Mouse (Mus musculus): ENCODE results near the gene Ssr3. TPM values are rescaled to one million over a fixed set of nuclear protein-coding genes. Genes with fewer than 3 reads are reported as not detected.
A peak's percentile ranks its signal among the peaks of the same experiment; 100 is the strongest.

The Ssr3 gene
- total RNA-seq, 2 experiments from 2014 or later = 189 to 206 TPM

DNA sequence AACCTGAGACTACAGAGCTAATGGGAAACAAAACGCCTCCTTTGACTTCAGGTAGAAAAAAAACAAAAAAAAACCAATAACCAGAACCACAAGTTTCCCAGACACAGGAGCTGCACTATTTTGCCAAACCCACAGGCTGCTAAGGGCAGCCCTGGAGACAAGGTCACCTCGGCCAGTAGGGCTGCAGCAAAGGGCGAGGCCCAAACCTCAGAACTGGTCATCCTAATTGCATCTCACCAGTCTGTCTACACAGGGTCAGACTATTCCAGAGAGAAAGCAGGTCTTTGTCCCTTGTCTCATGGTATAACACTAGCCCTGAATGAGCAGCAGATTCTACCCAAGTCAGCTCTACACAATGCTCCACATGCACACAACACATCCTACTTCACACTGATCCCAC, 17.7 kb downstream of the Ssr3 start:
- DNase-seq = peak in 1 of 2 experiments; percentile 56

DNA sequence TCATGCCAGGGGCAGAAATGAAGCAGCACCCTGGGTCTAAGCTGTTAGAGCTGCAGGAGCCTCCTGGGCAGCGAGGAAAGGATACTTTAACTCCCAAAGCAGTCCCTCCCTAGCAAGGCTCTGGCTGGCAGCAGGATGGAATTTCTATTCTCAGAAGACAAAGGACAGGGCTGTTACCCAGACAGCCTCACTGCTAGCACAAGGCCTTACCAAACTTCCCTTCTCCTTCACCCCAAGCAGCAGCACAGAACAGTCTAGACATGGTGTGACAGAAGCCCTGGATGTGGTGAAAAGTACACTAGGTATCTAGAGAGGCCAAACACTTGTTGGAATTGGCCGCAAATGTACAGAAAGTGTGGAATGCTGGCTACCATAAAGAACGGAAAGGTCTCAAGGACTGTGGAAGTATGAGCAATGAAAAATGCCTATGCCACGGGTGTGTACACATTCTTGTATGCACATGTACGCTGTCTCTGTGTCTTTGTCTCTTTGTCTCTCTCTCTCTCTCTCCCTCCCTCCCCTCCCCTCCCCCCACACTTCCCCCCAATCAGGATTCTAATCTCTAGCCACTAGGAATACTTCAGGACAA, 18.7 kb downstream of the Ssr3 start:
- DNase-seq = no peak

GRCm38 (mm10) chr3:65372552-65372951, 19.9 kb downstream of the Ssr3 start:
- no peak for DNase-seq

DNA sequence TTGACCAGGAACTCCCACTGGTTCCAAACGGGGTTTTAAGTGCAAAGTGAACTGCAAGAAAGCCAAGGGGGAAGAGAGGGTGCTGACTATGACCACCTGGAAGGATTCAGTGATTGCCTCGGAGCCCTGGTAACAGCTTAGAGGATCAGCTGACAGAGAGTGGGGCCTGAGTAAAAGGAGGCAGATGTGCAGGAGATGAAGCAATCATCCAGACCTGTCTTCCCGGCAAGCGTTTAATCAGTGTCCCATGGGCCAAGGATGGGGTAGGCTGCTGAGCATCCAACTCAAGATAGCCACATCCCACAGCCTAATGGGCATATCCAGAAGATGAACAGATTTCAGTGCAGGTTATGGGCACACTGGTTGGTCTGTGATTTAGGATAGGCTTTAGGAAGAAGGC, 24.5 kb downstream of the Ssr3 start:
- DNase-seq = no peak

DNA sequence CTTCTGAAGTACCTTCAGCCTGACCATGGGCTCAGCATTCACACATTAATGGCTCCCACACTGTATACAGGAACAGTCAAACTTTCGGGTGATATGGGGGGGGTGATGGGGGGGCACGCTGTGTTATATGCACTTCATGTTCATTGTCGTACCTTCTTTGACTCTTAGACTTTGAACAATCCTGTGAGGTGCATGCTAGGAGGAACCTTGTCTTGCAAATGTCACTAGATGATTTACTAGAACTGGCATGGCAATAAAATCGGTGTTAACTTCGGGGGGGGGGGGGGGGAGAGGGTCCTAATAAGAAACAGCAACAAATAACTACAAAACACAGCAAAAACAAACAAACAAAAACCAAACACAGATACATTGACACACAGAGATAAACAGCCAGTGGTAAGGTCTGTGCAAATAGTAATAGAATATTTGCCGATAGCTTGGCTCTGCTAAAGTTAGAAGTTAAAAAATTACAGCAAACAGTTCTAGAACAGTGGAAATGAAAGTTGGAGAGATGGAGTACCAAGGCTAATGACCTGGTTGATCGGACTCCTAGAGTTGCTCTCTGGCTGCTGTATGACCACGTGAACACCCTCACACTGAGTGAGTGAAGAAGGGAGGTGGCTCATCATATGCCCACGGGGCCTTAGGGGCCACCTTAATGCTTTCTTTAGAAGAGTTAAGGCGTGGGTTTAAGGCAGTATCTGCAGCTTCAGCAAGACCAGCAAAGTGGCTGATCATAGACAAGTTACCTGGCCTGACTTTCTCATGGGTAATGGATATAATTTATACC, 26.3 kb downstream of the Ssr3 start:
- DNase-seq = no peak

- DNase-seq = peak; percentile 66 to 75
These were observed 27.2 kb downstream of the Ssr3 start for GRCm38 (mm10) chr3:65365184-65365583.

DNA sequence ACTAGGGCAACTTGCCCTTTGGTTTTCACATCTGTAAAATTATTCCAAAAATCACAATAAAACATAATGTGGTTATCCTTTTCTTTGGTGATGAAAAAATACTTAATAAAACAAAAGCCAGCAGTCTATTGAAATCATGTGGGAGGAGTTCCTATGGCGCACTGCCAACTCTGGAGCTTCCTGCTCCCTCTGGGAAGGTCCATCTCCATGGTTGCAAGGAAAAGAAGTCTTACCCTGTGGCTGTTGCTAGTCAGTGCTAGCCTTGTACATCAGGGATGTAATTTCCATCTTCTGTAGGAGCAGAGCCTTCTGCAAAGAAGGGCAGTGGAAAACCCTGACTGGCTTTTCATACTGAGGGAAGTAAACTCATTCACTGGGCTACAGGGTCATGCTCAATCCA, 29.0 kb downstream of the Ssr3 start:
- DNase-seq = peak; percentile 44 to 47

- DNase-seq = no peak
These were observed 32.1 kb downstream of the Ssr3 start for GRCm38 (mm10) chr3:65360163-65360969.

- no peak for DNase-seq
These were observed 33.6 kb downstream of the Ssr3 start for GRCm38 (mm10) chr3:65358841-65359240.

DNA sequence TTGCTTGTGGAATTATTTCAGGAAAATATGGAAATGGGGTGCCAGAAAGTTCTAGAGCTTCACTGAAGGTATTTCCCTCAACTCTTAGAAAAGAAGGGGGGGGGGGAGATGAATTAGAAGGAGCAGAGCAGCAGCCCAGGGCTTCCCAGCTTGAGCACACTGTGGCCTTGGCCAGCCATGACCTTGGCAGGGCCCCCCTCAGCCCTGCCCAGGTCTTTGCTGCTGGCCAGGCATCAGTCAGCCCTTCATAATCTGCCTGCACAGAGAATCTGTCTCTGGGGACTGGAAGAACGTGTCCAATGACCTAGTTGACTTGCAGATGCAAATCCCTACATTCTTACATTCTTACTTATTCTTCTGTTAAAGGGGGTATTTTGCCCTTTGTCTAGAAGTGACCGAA, 34.1 kb downstream of the Ssr3 start:
- DNase-seq = peak; percentile 33 to 68

DNA sequence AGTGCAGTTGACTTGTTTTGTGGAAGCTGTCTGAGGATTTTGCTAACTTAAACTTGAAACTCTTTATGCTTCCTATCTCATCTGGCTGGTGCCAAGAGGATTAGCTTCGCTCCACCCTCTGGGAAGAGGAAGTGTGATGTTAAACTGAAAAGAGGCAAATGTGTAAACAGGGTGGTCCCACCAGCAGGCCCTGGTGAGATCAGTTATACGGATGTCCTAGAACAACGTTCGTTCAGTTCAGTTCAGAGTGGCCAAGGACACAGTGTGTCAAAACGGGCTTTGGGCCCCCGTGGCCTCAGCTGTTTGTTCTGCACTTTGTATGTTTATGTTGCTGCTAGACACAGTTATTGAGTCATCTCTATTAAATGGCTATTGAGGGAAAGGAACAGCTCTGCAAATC, 36.9 kb downstream of the Ssr3 start:
- peak; percentile 18 to 23 for DNase-seq

DNA sequence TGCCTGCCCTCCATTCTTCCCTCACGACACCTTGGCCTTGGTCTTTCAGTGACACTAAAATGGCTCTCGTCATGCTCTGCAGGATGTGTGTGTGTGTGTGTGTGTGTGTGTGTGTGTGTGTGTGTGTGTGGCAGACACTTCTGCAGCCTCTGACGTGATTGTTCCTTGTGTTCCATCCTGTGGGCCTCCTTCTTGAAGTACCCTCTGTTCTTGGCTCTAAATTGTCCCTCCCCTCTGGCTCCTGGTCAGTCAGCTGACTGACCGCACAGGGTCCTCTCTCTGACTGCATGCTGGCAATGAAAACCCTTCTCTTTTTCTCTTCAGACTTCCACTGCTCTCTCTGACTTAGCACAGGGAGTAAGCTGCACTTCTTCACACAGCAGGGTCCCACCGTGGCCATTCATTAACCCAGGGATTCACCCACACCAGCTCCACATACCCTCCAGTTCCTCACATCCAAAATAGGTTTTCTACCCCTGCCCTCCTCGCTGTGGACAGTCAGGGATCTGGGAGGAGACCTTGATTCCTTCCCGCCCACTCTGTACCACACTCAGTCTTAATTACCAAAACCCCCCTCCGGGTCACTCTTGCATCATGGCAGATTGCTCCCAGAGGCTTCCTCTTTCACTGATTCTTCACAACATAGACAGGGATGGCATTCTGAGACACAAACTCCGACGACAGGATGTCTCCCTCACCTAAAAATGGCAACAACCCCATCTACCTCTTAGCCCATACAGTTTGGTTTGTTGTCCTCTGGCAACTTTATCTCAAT, 39.0 kb downstream of the Ssr3 start:
- DNase-seq = no peak

- no peak for DNase-seq
These were observed 39.9 kb downstream of the Ssr3 start for GRCm38 (mm10) chr3:65352278-65353127.

GRCm38 (mm10) chr3:65346176-65346575, 46.2 kb downstream of the Ssr3 start:
- DNase-seq = no peak

DNA sequence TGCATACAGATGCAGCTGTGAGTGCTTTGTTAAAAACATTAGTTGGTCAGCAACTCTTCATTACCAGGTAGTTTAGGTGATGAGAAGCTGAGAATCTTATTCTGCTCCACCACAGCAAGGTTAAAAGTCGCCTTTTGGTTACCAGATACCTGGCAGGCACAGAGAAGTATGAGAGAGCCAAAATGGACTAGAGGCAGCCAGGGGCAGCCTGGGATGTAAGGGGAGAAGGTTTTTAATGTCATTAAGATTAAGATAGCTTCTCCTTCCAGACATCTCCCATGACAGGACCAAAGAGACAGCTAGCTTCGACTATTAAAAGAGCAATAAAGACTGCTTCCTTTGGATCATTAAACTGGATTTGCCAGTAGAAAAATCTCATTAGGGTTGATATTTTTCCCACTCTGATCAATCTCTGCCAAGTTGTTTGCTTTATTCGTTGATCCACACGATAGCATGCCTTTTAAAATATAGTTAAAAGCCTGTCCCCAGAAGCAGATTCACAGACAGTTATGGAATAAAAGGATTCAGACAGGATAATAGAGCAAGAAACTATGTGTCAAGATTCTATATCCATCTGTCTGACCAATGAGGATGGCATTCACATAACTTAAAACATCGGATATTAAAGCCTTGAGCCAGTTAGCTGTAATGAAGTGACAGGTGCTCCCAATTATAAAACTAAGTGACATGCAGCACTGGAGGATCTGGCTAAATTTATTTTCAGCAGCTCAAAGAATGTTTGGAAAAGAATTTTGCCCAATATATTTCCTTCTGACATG, 52.1 kb downstream of the Ssr3 start:
- DNase-seq = no peak

- DNase-seq = no peak
These were observed 54.5 kb downstream of the Ssr3 start for GRCm38 (mm10) chr3:65337835-65338464.
